Mouse (Mus musculus) midbrain, embryonic 15.5 days (tissue): ENCODE measurements at regions not wholly inside any gene's neighbourhood (a gene's known extent, or its start where the extent isn't known, plus 50 kb on each side); places are given as distances from the start of the nearest gene placed in this dataset.

Source experiments
- ATAC-seq: fragments of 200-750 bp; cut with Nextera tagmentation; replicated peaks from 2 replicates; pipeline ENCODE4 v1.8.0; 2017; ENCODE audit warnings: moderate TSS enrichment
- H3K27ac ChIP-seq: fragments of 300-500 bp; sonication (generic); 2 replicates; pipeline ENCODE4 v1.5.1; 2015; ENCODE audit warnings: mild to moderate bottlenecking, inconsistent platforms
- H3K27me3 ChIP-seq: fragments of 300-500 bp; sonication (generic); replicated peaks from 2 replicates; pipeline ENCODE4 v1.6.1; 2015; ENCODE audit warnings: inconsistent platforms
- H3K36me3 ChIP-seq: fragments of 300-500 bp; sonication (generic); replicated peaks from 2 replicates; pipeline ENCODE4 v1.6.1; 2015; ENCODE audit warnings: inconsistent platforms
- H3K4me1 ChIP-seq: fragments of 300-500 bp; sonication (generic); 2 replicates; pipeline ENCODE4 v1.6.1; 2015; ENCODE audit warnings: inconsistent platforms
- H3K4me2 ChIP-seq: fragments of 300-500 bp; sonication (generic); 2 replicates; pipeline ENCODE4 v1.6.1; 2015; ENCODE audit warnings: inconsistent platforms, mild to moderate bottlenecking, moderate library complexity
- H3K4me3 ChIP-seq: fragments of 300-500 bp; sonication (generic); 2 replicates; pipeline ENCODE4 v1.5.1; 2015; ENCODE audit warnings: mild to moderate bottlenecking, inconsistent platforms
- H3K9ac ChIP-seq: fragments of 300-500 bp; sonication (generic); 2 replicates; pipeline ENCODE4 v1.6.1; 2015; ENCODE audit warnings: mild to moderate bottlenecking, inconsistent platforms
- H3K9me3 ChIP-seq: fragments of 300-500 bp; sonication (generic); 2 replicates; pipeline ENCODE4 v1.6.1; 2016; ENCODE audit warnings: inconsistent platforms
- WGBS: fragments of 180-500 bp; shearing (Covaris S2); methylation state at CpG from one replicate; pipeline ENCODE4 v1.1.7; 2015; ENCODE audit warnings: mixed read lengths; 5-methylcytosine and 5-hydroxymethylcytosine counted together

DNA sequence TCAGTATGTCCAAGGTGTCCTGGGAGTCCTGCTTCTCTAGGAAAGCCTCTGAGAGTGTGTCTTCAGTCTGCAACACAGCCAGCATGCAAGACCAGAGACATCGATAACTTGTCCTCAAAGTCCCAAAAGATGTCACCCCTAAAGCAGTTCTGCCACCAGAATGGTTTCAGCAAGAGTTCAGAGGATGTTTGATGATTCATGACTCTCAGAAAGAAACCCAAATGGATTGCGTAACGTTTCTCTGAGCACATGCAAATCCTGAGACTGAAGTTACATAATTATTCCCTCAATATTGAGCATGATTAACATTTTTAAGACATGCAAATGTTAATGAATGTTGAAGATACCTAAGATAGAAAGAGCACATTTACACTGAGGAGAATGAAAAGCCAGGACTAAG lies 167.2 kb downstream of the Lrig3 start:
- Histone ChIP-seq H3K4me3 (no peak overlapping the region), H3K27me3 (no peaks in the 10 kb centered on the region), H3K27ac (no peak overlapping the region), H3K9ac (no peak overlapping the region), H3K36me3 (no peaks in the 10 kb centered on the region), H3K9me3 (no peaks in the 10 kb centered on the region), H3K4me1 (no peaks in the 10 kb centered on the region), H3K4me2 (no peak overlapping the region)
- WGBS = 75% methylated on average over 3 of the region's 3 CpGs
- no peak for ATAC-seq

- H3K27me3 ChIP-seq = no peaks in the 10 kb centered on the region
- H3K4me3 ChIP-seq = no peak overlapping the region
- no peak for ATAC-seq
- no peaks in the 10 kb centered on the region for H3K36me3 ChIP-seq
- no peak overlapping the region for H3K27ac ChIP-seq
- H3K9me3 ChIP-seq = no peaks in the 10 kb centered on the region
- H3K4me1 ChIP-seq = no peaks in the 10 kb centered on the region
- no peak overlapping the region for H3K4me2 ChIP-seq
- H3K9ac ChIP-seq = no peak overlapping the region
These were observed 168.0 kb downstream of the Lrig3 start for GRCm38 (mm10) chr10:126133957-126134356.

DNA sequence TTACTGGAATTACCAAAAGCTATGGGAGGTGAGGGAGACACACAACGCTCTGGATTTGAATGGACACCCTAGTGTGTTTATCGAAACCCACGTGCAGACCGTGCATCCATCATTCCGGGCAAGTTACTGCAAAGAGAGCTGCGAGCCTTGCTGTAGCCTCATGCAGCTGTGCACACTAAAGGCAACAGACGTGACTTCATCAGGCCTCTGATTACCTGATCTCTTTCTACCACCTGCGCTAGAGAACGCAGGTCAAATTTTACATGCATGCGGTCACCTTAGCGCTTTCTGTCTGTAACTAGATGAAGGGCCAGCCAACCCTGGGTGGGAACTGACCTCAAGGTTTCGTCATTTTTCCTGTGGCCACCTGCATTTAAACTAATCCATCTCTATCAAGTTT lies 172.6 kb downstream of the Lrig3 start:
- no peaks in the 10 kb centered on the region for H3K4me1 ChIP-seq
- no peak overlapping the region for H3K27ac ChIP-seq
- 94% methylated on average over 12 of the region's 12 CpGs for WGBS
- H3K4me2 ChIP-seq = no peak overlapping the region
- no peak overlapping the region for H3K4me3 ChIP-seq
- no peaks in the 10 kb centered on the region for H3K9me3 ChIP-seq
- ATAC-seq = no peak
- H3K27me3 ChIP-seq = no peaks in the 10 kb centered on the region
- no peak overlapping the region for H3K9ac ChIP-seq
- H3K36me3 ChIP-seq = no peaks in the 10 kb centered on the region

DNA sequence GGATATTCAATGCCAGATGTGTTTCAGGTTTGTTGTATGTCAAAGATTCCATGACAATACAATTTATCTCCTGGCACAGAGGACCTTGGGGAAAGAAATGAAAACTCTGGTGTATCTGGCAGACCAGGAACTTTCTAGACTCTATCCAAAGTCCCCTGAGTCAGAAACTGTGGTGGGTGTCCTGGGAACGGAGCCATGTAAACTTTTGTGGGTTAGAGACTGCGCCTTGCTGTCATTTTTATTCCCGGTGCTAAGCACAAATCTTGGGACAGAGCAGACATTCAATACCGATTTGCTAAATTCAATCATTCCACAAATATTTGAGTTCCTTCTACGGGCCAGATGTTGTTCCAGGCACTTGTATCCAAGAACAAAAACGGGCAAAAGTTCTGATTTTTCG lies 175.6 kb downstream of the Lrig3 start:
- no peak overlapping the region for H3K27ac ChIP-seq
- H3K4me2 ChIP-seq = no peak overlapping the region
- no peaks in the 10 kb centered on the region for H3K9me3 ChIP-seq
- H3K36me3 ChIP-seq = no peaks in the 10 kb centered on the region
- WGBS = 87% methylated on average over 7 of the region's 7 CpGs
- no peaks in the 10 kb centered on the region for H3K27me3 ChIP-seq
- no peak overlapping the region for H3K4me3 ChIP-seq
- H3K9ac ChIP-seq = no peak overlapping the region
- H3K4me1 ChIP-seq = no peaks in the 10 kb centered on the region
- ATAC-seq = no peak

- Histone ChIP-seq H3K27ac (no peak overlapping the region), H3K9me3 (no peaks in the 10 kb centered on the region), H3K9ac (no peak overlapping the region), H3K4me2 (no peak overlapping the region), H3K27me3 (no peaks in the 10 kb centered on the region), H3K36me3 (no peaks in the 10 kb centered on the region), H3K4me1 (no peaks in the 10 kb centered on the region), H3K4me3 (no peak overlapping the region)
- no peak for ATAC-seq
- 87% methylated on average over 10 of the region's 10 CpGs for WGBS
These were observed 177.9 kb downstream of the Lrig3 start for GRCm38 (mm10) chr10:126143833-126144232.

DNA sequence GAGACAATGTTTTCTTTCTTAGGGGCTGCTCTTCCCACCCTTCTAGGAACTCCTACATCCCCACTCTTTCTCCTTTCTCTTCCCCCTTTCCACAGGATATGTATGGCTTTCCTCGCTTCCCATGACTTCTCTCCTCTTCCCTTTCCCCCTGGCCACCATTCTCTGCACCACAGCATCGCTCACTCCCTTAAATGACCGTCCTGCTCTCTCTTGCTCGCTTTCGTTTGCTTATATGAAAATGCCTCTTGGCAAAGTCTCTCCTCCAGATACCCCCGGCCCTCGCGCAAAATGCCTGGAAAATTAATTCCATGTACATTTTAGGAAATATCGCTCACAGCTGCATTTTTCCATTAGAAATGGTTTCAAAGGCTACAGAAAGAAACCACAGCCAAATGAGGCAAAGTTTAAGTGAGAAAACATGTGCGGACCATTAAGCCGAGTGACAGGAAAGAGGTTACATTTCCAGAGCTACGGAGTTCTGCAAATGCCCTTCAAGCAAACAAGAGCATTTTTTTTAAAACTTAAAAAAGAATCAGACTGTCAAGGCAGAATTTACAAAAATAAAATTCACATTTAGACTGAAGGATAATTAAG lies 178.7 kb downstream of the Lrig3 start:
- Histone ChIP-seq H3K9me3 (no peaks in the 10 kb centered on the region), H3K4me1 (no peaks in the 10 kb centered on the region), H3K4me3 (no peak overlapping the region), H3K27ac (no peak overlapping the region), H3K9ac (no peak overlapping the region), H3K27me3 (no peaks in the 10 kb centered on the region), H3K4me2 (no peak overlapping the region), H3K36me3 (no peaks in the 10 kb centered on the region)
- 86% methylated on average over 12 of the region's 12 CpGs for WGBS
- ATAC-seq = no peak

DNA sequence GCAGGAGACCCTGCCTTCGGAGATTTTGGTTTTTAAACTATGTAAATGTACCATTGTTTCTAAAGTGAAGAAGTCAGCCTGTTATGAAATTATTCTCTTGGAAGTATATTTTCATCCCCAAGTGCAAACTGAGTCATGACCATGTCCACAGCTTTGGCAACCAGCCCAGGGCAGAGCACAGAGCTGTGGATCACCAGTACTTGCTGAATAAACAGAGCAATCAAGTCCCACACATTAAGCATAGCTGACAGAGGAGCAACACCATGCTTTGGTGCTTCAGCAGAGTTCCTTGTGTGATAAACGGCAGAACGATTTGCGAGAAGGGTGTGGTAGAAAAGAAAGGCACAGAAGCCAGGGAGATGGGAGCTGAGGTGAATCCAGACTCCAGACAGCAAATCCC lies 191.3 kb downstream of the Lrig3 start:
- WGBS = 71% methylated on average over 4 of the region's 4 CpGs
- H3K27ac ChIP-seq = no peak overlapping the region

GRCm38 (mm10) chr10:126165215-126165614 lies 199.2 kb downstream of the Lrig3 start:
- H3K9ac ChIP-seq = no peak overlapping the region
- no peaks in the 10 kb centered on the region for H3K36me3 ChIP-seq
- H3K4me3 ChIP-seq = no peak overlapping the region
- no peak overlapping the region for H3K4me2 ChIP-seq
- ATAC-seq = no peak
- WGBS = 88% methylated on average over 5 of the region's 5 CpGs
- no peaks in the 10 kb centered on the region for H3K4me1 ChIP-seq
- no peak overlapping the region for H3K27ac ChIP-seq
- no peaks in the 10 kb centered on the region for H3K9me3 ChIP-seq
- no peaks in the 10 kb centered on the region for H3K27me3 ChIP-seq

More for the DNA sequence above, 191.3 kb downstream of the Lrig3 start:
- Histone ChIP-seq H3K9ac (no peak overlapping the region), H3K4me3 (no peak overlapping the region), H3K4me1 (no peaks in the 10 kb centered on the region), H3K27me3 (no peaks in the 10 kb centered on the region), H3K36me3 (no peaks in the 10 kb centered on the region), H3K4me2 (no peak overlapping the region), H3K9me3 (no peaks in the 10 kb centered on the region)
- no peak for ATAC-seq

DNA sequence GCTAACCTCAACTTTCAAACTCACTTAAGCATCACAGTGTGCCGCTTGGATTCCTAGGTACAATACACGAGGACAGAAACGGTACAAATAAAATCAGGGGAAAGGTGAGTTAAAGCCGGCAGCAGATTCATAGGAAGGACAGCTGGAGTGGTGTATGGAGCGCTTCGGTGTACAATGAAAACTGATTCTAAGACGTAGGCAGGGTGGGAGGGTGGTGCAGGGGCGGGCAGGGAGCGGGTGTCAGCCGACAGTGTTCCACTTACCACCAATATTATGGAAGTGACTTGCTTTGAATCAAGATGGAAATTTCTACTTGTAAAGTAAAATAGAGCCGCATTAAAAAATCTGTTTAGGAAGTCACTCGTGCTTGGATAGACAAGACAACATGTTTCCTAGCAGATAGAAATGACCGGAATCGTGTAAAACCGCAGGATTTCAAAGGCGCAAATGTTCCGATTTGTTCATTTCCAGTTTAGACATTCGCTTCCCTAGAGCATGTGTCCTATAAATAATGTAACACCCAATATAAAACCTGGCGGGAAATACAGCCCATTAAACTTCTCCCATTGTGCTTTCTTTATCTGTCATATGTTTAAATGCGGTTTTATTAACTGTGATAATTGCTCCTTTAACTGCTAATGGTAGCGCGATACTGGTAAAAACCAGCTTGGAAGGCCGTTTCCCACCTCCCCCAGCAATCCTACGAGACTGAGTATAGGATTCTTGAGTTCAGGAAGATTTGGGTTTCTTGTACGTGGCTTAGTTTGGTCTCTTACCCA lies 203.3 kb downstream of the Lrig3 start:
- H3K27ac ChIP-seq = no peak overlapping the region
- no peak for ATAC-seq

DNA sequence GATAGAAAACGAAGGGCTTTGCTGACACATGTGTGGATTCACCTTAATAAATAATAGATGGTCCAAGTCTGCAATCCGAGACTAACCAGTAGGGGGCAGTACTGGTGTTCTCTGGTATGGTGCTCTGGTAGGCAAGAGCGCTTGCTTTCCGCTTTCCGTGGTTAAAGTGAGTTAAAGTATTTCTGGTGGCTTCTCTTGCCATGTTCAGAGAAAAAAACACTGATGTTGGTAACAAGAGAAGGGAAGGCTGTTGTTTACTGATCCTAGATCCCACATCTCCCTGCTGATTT lies 203.9 kb downstream of the Lrig3 start:
- Histone ChIP-seq H3K9ac (no peak overlapping the region), H3K36me3 (no peaks in the 10 kb centered on the region), H3K4me1 (no peaks in the 10 kb centered on the region), H3K4me2 (no peak overlapping the region), H3K9me3 (no peaks in the 10 kb centered on the region), H3K4me3 (no peak overlapping the region), H3K27ac (no peak overlapping the region), H3K27me3 (no peaks in the 10 kb centered on the region)
- 62% methylated on average over 5 of the region's 5 CpGs for WGBS
- no peak for ATAC-seq

More for the DNA sequence above, 203.3 kb downstream of the Lrig3 start:
- H3K4me3 ChIP-seq = no peak overlapping the region
- no peak overlapping the region for H3K9ac ChIP-seq
- H3K4me2 ChIP-seq = no peak overlapping the region
- 84% methylated on average over 25 of the region's 25 CpGs for WGBS
- no peaks in the 10 kb centered on the region for H3K36me3 ChIP-seq
- H3K27me3 ChIP-seq = no peaks in the 10 kb centered on the region
- no peaks in the 10 kb centered on the region for H3K9me3 ChIP-seq
- H3K4me1 ChIP-seq = no peaks in the 10 kb centered on the region

- ATAC-seq = no peak
These were observed 210.9 kb downstream of the Lrig3 start for GRCm38 (mm10) chr10:126176759-126177473.

GRCm38 (mm10) chr10:126182386-126182785 lies 216.4 kb downstream of the Lrig3 start:
- no peak for ATAC-seq
- WGBS = 79% methylated on average over 2 of the region's 2 CpGs

More at GRCm38 (mm10) chr10:126176759-126177473, 210.9 kb downstream of the Lrig3 start:
- Histone ChIP-seq H3K27me3 (no peaks in the 10 kb centered on the region), H3K36me3 (no peaks in the 10 kb centered on the region), H3K4me3 (no peak overlapping the region), H3K9ac (no peak overlapping the region), H3K4me1 (no peaks in the 10 kb centered on the region), H3K9me3 (no peaks in the 10 kb centered on the region), H3K4me2 (no peak overlapping the region), H3K27ac (no peak overlapping the region)
- 77% methylated on average over 4 of the region's 4 CpGs for WGBS

DNA sequence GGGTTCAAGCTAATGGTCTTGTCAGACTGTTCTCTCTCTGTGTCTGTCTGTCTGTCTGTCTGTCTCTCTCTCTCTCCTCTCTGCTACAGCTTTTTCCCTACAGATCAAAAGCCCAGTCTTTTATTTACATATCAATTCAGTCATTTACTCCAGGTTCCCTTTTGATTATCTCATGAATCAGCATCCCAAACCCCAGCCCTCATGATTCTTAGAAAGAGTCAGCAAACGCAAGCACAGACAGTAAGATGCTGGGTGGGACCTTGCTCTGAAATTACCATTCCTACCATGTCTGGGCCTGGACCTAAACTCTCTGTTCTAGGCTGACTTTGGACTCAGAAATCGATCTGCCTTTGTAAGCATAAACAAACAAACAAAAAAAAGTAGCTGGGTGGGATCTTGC lies 218.0 kb downstream of the Lrig3 start:
- H3K27ac ChIP-seq = no peak overlapping the region
- no peaks in the 10 kb centered on the region for H3K27me3 ChIP-seq
- no peak overlapping the region for H3K4me3 ChIP-seq
- no peaks in the 10 kb centered on the region for H3K9me3 ChIP-seq
- ATAC-seq = no peak
- H3K4me2 ChIP-seq = no peak overlapping the region
- H3K36me3 ChIP-seq = no peaks in the 10 kb centered on the region
- H3K4me1 ChIP-seq = no peaks in the 10 kb centered on the region
- WGBS = 73% methylated on average over 2 of the region's 2 CpGs
- no peak overlapping the region for H3K9ac ChIP-seq

More at GRCm38 (mm10) chr10:126182386-126182785, 216.4 kb downstream of the Lrig3 start:
- Histone ChIP-seq H3K27me3 (no peaks in the 10 kb centered on the region), H3K9me3 (no peaks in the 10 kb centered on the region), H3K9ac (no peak overlapping the region), H3K4me1 (no peaks in the 10 kb centered on the region), H3K4me2 (no peak overlapping the region), H3K36me3 (no peaks in the 10 kb centered on the region), H3K4me3 (no peak overlapping the region), H3K27ac (no peak overlapping the region)
